Mouse (Mus musculus) stomach, embryonic 16.5 days (tissue): ENCODE results near the gene Mast4. TPM values are rescaled to one million over a fixed set of nuclear protein-coding genes. Genes with fewer than 3 reads are reported as not detected.

Experiments
- ATAC-seq: fragments of 200-750 bp; cut with Nextera tagmentation; 2 replicates; pipeline ENCODE4 v1.8.0; 2017; ENCODE audit warnings: moderate number of reproducible peaks, moderate TSS enrichment; ENCODE audit not compliant: insufficient read depth, low FRiP score
- H3K27ac ChIP-seq: fragments of 300-500 bp; sonication (generic); 2 replicates; pipeline ENCODE4 v1.5.1; 2014; ENCODE audit warnings: low read length
- H3K27me3 ChIP-seq: fragments of 300-500 bp; sonication (generic); 2 replicates; pipeline ENCODE4 v1.6.1; 2014; ENCODE audit warnings: low read length, control low read depth, mixed read lengths; ENCODE audit not compliant: control insufficient read depth, insufficient read depth
- H3K36me3 ChIP-seq: fragments of 300-500 bp; sonication (generic); 2 replicates; pipeline ENCODE4 v1.6.1; 2014; ENCODE audit warnings: low read length; ENCODE audit not compliant: control insufficient read depth, insufficient read depth
- H3K4me1 ChIP-seq: fragments of 300-500 bp; sonication (generic); 2 replicates; pipeline ENCODE4 v1.6.1; 2014; ENCODE audit warnings: low read length, control low read depth, mixed read lengths; ENCODE audit not compliant: control insufficient read depth, insufficient read depth
- H3K4me2 ChIP-seq: fragments of 300-500 bp; sonication (generic); 2 replicates; pipeline ENCODE4 v1.6.1; 2014; ENCODE audit warnings: low read depth, low read length, mixed read lengths
- H3K4me3 ChIP-seq: fragments of 300-500 bp; sonication (generic); replicated peaks from 2 replicates; pipeline ENCODE4 v1.5.1; 2014; ENCODE audit warnings: mild to moderate bottlenecking, low read length
- H3K9ac ChIP-seq: fragments of 300-500 bp; sonication (generic); 2 replicates; pipeline ENCODE4 v1.6.1; 2014; ENCODE audit warnings: low read length
- H3K9me3 ChIP-seq: fragments of 300-500 bp; sonication (generic); replicated peaks from 2 replicates; pipeline ENCODE4 v1.6.1; 2016; ENCODE audit warnings: low read length, control low read depth; ENCODE audit not compliant: control insufficient read depth
- WGBS: fragments of 180-500 bp; shearing (Covaris S2); extraction: QIAGEN DNeasy Blood & Tissue Kit; methylation state at CpG from one replicate; pipeline ENCODE4 v1.1.7; 2014; 5-methylcytosine and 5-hydroxymethylcytosine counted together
- polyA plus RNA-seq: library from polyadenylated mRNA; unstranded; fragments of >200 nt; fragmentation: Nextera tagmentation; extraction: Ambion mirVana; gene quantifications from 2 replicates; pipeline ENCODE4 v1.2.1, GENCODE M21; 2015

Mast4 gene
- polyA plus RNA-seq, 1 experiment from 2014 or later: 31.0 TPM

GRCm38 (mm10) chr13:103119728-103120127 is 214.6 kb downstream of the Mast4 start:
- H3K4me2 ChIP-seq: no peak overlapping the region
- H3K27me3 ChIP-seq: no peaks in the 10 kb centered on the region
- H3K36me3 ChIP-seq: no peaks in the 10 kb centered on the region
- no peaks in the 10 kb centered on the region for H3K4me1 ChIP-seq
- H3K4me3 ChIP-seq: no peak overlapping the region
- no peak overlapping the region for H3K27ac ChIP-seq
- no peak for ATAC-seq
- H3K9me3 ChIP-seq: no peaks in the 10 kb centered on the region
- WGBS: 80% methylated on average over 9 of the region's 9 CpGs
- H3K9ac ChIP-seq: no peak overlapping the region

GRCm38 (mm10) chr13:103115116-103115515 is 219.2 kb downstream of the Mast4 start:
- 91% methylated on average over 4 of the region's 4 CpGs for WGBS
- no peak overlapping the region for H3K27ac ChIP-seq
- no peak overlapping the region for H3K4me3 ChIP-seq
- no peak overlapping the region for H3K4me2 ChIP-seq
- H3K36me3 ChIP-seq: no peaks in the 10 kb centered on the region
- no peak overlapping the region for H3K9ac ChIP-seq
- no peaks in the 10 kb centered on the region for H3K9me3 ChIP-seq
- H3K27me3 ChIP-seq: no peaks in the 10 kb centered on the region
- peaks cover 26% of the 10 kb centered on the region for H3K4me1 ChIP-seq
- ATAC-seq: no peak

GRCm38 (mm10) chr13:103114274-103114673 is 220.0 kb downstream of the Mast4 start:
- Histone ChIP-seq H3K4me3 (no peak overlapping the region), H3K9me3 (no peaks in the 10 kb centered on the region), H3K4me1 (peaks cover 28% of the 10 kb centered on the region), H3K27me3 (no peaks in the 10 kb centered on the region), H3K4me2 (no peak overlapping the region), H3K9ac (no peak overlapping the region), H3K27ac (no peak overlapping the region), H3K36me3 (no peaks in the 10 kb centered on the region)
- no peak for ATAC-seq
- WGBS: 48% methylated on average over 5 of the region's 5 CpGs

- Histone ChIP-seq H3K4me3 (peak overlapping the region; percentile 8; the same call in 1 of the 2 replicates), H3K9me3 (no peaks in the 10 kb centered on the region), H3K4me1 (peaks cover 30% of the 10 kb centered on the region), H3K27me3 (no peaks in the 10 kb centered on the region), H3K9ac (no peak overlapping the region), H3K27ac (0 out of 2 replicates have a peak overlapping the region, but pooled peaks have one; percentile 2), H3K4me2 (peak overlapping the region; percentile 6; the same call in 1 of the 2 replicates), H3K36me3 (no peaks in the 10 kb centered on the region)
- 21% methylated on average over 10 of the region's 10 CpGs for WGBS
- peak; percentile 77; the same call in 1 of the 2 replicates for ATAC-seq
These were observed 224.4 kb downstream of the Mast4 start for GRCm38 (mm10) chr13:103109872-103110271.

- Histone ChIP-seq H3K27ac (no peak overlapping the region), H3K36me3 (no peaks in the 10 kb centered on the region), H3K4me3 (no peak overlapping the region), H3K4me2 (no peak overlapping the region), H3K9me3 (no peaks in the 10 kb centered on the region), H3K4me1 (peaks cover 22% of the 10 kb centered on the region), H3K27me3 (no peaks in the 10 kb centered on the region), H3K9ac (no peak overlapping the region)
- ATAC-seq: no peak
- WGBS: 83% methylated on average over 5 of the region's 5 CpGs
These were observed 226.9 kb downstream of the Mast4 start for GRCm38 (mm10) chr13:103107362-103107761.

GRCm38 (mm10) chr13:103102598-103102997 is 231.7 kb downstream of the Mast4 start:
- Histone ChIP-seq H3K4me2 (no peak overlapping the region), H3K4me1 (peaks cover under 1% of the 10 kb centered on the region; the same call in 1 of the 2 replicates), H3K27me3 (no peaks in the 10 kb centered on the region), H3K9me3 (no peaks in the 10 kb centered on the region), H3K27ac (no peak overlapping the region), H3K9ac (no peak overlapping the region), H3K36me3 (no peaks in the 10 kb centered on the region), H3K4me3 (no peak overlapping the region)
- ATAC-seq: peak; percentile 56; the same call in 1 of the 2 replicates
- WGBS: 59% methylated on average over 6 of the region's 6 CpGs

- 4% methylated on average over 28 of the region's 28 CpGs for WGBS
- Histone ChIP-seq H3K9ac (peak overlapping the region; percentile 67), H3K36me3 (no peaks in the 10 kb centered on the region), H3K27me3 (no peaks in the 10 kb centered on the region), H3K4me2 (peak overlapping the region; percentile 77), H3K9me3 (no peaks in the 10 kb centered on the region), H3K4me3 (peak overlapping the region; percentile 51), H3K4me1 (peaks cover 4% of the 10 kb centered on the region; the same call in 1 of the 2 replicates), H3K27ac (0 out of 2 replicates have a peak overlapping the region, but pooled peaks have one; percentile 23)
- ATAC-seq: peak; percentile 80
These were observed 237.7 kb downstream of the Mast4 start for GRCm38 (mm10) chr13:103096346-103097150.

- H3K4me2 ChIP-seq: no peak overlapping the region
- WGBS: 55% methylated on average over 7 of the region's 7 CpGs
These were observed 238.8 kb downstream of the Mast4 start for GRCm38 (mm10) chr13:103095491-103095890.

GRCm38 (mm10) chr13:103094595-103094994 is 239.7 kb downstream of the Mast4 start:
- 69% methylated on average over 5 of the region's 5 CpGs for WGBS
- no peak for ATAC-seq

More at GRCm38 (mm10) chr13:103095491-103095890, 238.8 kb downstream of the Mast4 start:
- no peak overlapping the region for H3K4me3 ChIP-seq
- peaks cover 4% of the 10 kb centered on the region; the same call in 1 of the 2 replicates for H3K4me1 ChIP-seq
- no peaks in the 10 kb centered on the region for H3K9me3 ChIP-seq
- H3K36me3 ChIP-seq: no peaks in the 10 kb centered on the region
- H3K9ac ChIP-seq: no peak overlapping the region
- H3K27me3 ChIP-seq: no peaks in the 10 kb centered on the region
- ATAC-seq: no peak
- H3K27ac ChIP-seq: no peak overlapping the region

More at GRCm38 (mm10) chr13:103094595-103094994, 239.7 kb downstream of the Mast4 start:
- Histone ChIP-seq H3K4me3 (no peak overlapping the region), H3K9ac (no peak overlapping the region), H3K27ac (no peak overlapping the region), H3K9me3 (no peaks in the 10 kb centered on the region), H3K27me3 (no peaks in the 10 kb centered on the region), H3K4me1 (peaks cover 4% of the 10 kb centered on the region; the same call in 1 of the 2 replicates), H3K4me2 (no peak overlapping the region), H3K36me3 (no peaks in the 10 kb centered on the region)
